Comparison of ENCODE assay signal across 28 mouse cellular contexts in genomic region chr3:102657116-102657515, GRCm38 (mm10).
DNase-seq lines count a peak whose midpoint lies in the region; ATAC-seq lines count a peak whose summit lies in the region.
"Had no signal": no experiment of that assay in that cellular context is flagged by ENCODE, and none has a peak within 500 bp of the region (broad histone marks: within the 10 kb centered on the region; RNA-seq: fewer than 3 reads in every experiment).

No protein-coding gene starts in this region.

- no peak overlapping the region for H3K4me3 ChIP-seq in neural tube, embryonic 15.5 days (replicated peaks)
- no peak overlapping the region for H3K4me3 ChIP-seq in limb, embryonic 11.5 days (ENCODE audit: low read depth, low read length)
- no peak overlapping the region for H3K4me3 ChIP-seq in neural tube, embryonic 11.5 days (ENCODE audit: low read depth, low read length)
- H3K4me3 ChIP-seq: embryonic facial prominence, embryonic 13.5 days; erythroblast, embryonic 14.5 days; heart, embryonic 13.5 days; hindbrain, embryonic 12.5 days; lung, embryonic 15.5 days; midbrain, embryonic 13.5 days had no signal

- no peaks in the 10 kb centered on the region for H3K9me3 ChIP-seq in neural tube, embryonic 15.5 days (replicated peaks)
- H3K9me3 ChIP-seq in limb, embryonic 11.5 days (ENCODE audit: control insufficient read depth, low read length) = no peaks in the 10 kb centered on the region
- H3K9me3 ChIP-seq in neural tube, embryonic 11.5 days (ENCODE audit: control insufficient read depth, low read length) = no peaks in the 10 kb centered on the region
- H3K9me3 ChIP-seq: embryonic facial prominence, embryonic 13.5 days; G1E; heart, embryonic 13.5 days; hindbrain, embryonic 12.5 days; lung, embryonic 15.5 days; midbrain, embryonic 13.5 days had no signal

- 70% methylated on average over 7 of the region's 7 CpGs for WGBS in neural tube, embryonic 15.5 days
- 19% methylated on average over 7 of the region's 7 CpGs for WGBS in limb, embryonic 11.5 days
- WGBS in neural tube, embryonic 11.5 days = 65% methylated on average over 7 of the region's 7 CpGs

- H3K9ac ChIP-seq in neural tube, embryonic 15.5 days (replicated peaks) = no peak overlapping the region
- no peak overlapping the region for H3K9ac ChIP-seq in limb, embryonic 11.5 days (ENCODE audit: low read length)
- H3K9ac ChIP-seq in neural tube, embryonic 11.5 days (ENCODE audit: low read length) = no peak overlapping the region
- H3K9ac ChIP-seq: embryonic facial prominence, embryonic 13.5 days; heart, embryonic 13.5 days; hindbrain, embryonic 12.5 days; lung, embryonic 15.5 days; midbrain, embryonic 13.5 days had no signal

- no peak for ATAC-seq in neural tube, embryonic 15.5 days (ENCODE audit: low FRiP score)
- peak; percentile 40; the same call in 1 of the 2 replicates for ATAC-seq in limb, embryonic 11.5 days (ENCODE audit: insufficient number of reproducible peaks, low FRiP score, low TSS enrichment, low read depth)
- ATAC-seq in neural tube, embryonic 11.5 days (ENCODE audit: insufficient read depth, low FRiP score, low TSS enrichment) = no peak
- ATAC-seq: forebrain, embryonic 16.5 days; inflammation-experienced regulatory T-cells, adult 6 months; midbrain, embryonic 13.5 days; Patski had no signal

- no peaks in the 10 kb centered on the region for H3K27me3 ChIP-seq in neural tube, embryonic 15.5 days (replicated peaks)
- no peaks in the 10 kb centered on the region for H3K27me3 ChIP-seq in limb, embryonic 11.5 days (ENCODE audit: control insufficient read depth, insufficient read depth, low read length)
- H3K27me3 ChIP-seq in neural tube, embryonic 11.5 days (ENCODE audit: control insufficient read depth, insufficient read depth, low read length) = no peaks in the 10 kb centered on the region
- H3K27me3 ChIP-seq: embryonic facial prominence, embryonic 13.5 days; heart, embryonic 13.5 days; hindbrain, embryonic 12.5 days; lung, embryonic 15.5 days; midbrain, embryonic 13.5 days; Patski had no signal

- H3K36me3 ChIP-seq in neural tube, embryonic 15.5 days = no peaks in the 10 kb centered on the region
- no peaks in the 10 kb centered on the region for H3K36me3 ChIP-seq in limb, embryonic 11.5 days (ENCODE audit: control insufficient read depth, insufficient read depth, low read length)
- H3K36me3 ChIP-seq in neural tube, embryonic 11.5 days (ENCODE audit: control insufficient read depth, insufficient read depth, low read length) = no peaks in the 10 kb centered on the region
- H3K36me3 ChIP-seq: embryonic facial prominence, embryonic 13.5 days; G1E; heart, embryonic 13.5 days; hindbrain, embryonic 12.5 days; lung, embryonic 15.5 days; midbrain, embryonic 13.5 days had no signal

- peak; percentile 61 for DNase-seq in embryo, embryonic 11 days
- DNase-seq in embryo, embryonic 10 days (ENCODE audit: low spot score) = no peak
- peak; percentile 35 for DNase-seq in neural tube, embryonic 10.5 days (ENCODE audit: extremely low spot score, low spot score)
- DNase-seq in limb, embryonic 11.5 days (ENCODE audit: low spot score) = peak; percentile 77
- peak; percentile 32 for DNase-seq in neural tube, embryonic 11.5 days (ENCODE audit: low spot score)
- DNase-seq in thymus, postnatal 36 days = no peak
- DNase-seq in adrenal gland, postnatal 14 days = no peak
- DNase-seq: cerebellum, postnatal 36 days; heart, postnatal 10 days; kidney, adult 11 months; kidney, postnatal 14 days; liver; lung, postnatal 36 days; right cerebral cortex, postnatal 4 days; thymus, adult 18-20 months; thymus, postnatal 25 days had no signal

- H3K4me1 ChIP-seq in neural tube, embryonic 15.5 days = no peaks in the 10 kb centered on the region
- H3K4me1 ChIP-seq in limb, embryonic 11.5 days (ENCODE audit: control insufficient read depth, insufficient read depth, low read length) = peaks cover 22% of the 10 kb centered on the region
- no peaks in the 10 kb centered on the region for H3K4me1 ChIP-seq in neural tube, embryonic 11.5 days (ENCODE audit: control insufficient read depth, insufficient read depth, low read length)
- H3K4me1 ChIP-seq: lung, embryonic 15.5 days; midbrain, embryonic 13.5 days had no signal

- H3K27ac ChIP-seq in neural tube, embryonic 15.5 days (replicated peaks) = no peak overlapping the region
- H3K27ac ChIP-seq in limb, embryonic 11.5 days (replicated peaks; ENCODE audit: low read depth, low read length) = no peak overlapping the region; the same call in 1 of the 2 replicates
- no peak overlapping the region for H3K27ac ChIP-seq in neural tube, embryonic 11.5 days (ENCODE audit: low read depth, low read length)
- H3K27ac ChIP-seq: embryonic facial prominence, embryonic 13.5 days; heart, embryonic 13.5 days; hindbrain, embryonic 12.5 days; lung, embryonic 15.5 days; midbrain, embryonic 13.5 days; stomach, postnatal 0 days had no signal

- H3K4me2 ChIP-seq in neural tube, embryonic 15.5 days = no peak overlapping the region
- H3K4me2 ChIP-seq in limb, embryonic 11.5 days (ENCODE audit: low read depth, severe bottlenecking) = no peak overlapping the region
- no peak overlapping the region for H3K4me2 ChIP-seq in neural tube, embryonic 11.5 days (ENCODE audit: low read depth)
- H3K4me2 ChIP-seq: embryonic facial prominence, embryonic 13.5 days; heart, embryonic 13.5 days; hindbrain, embryonic 12.5 days; lung, embryonic 15.5 days; midbrain, embryonic 13.5 days had no signal

Comparison
In these comparisons a context has a peak if more than half of its experiments do, and no peak if none do; other contexts are left out.
1. DNase-seq: peak in embryo, embryonic 11 days (single experiment), neural tube, embryonic 10.5 days (single experiment), limb, embryonic 11.5 days (single experiment) and neural tube, embryonic 11.5 days (single experiment); none in embryo, embryonic 10 days (single experiment), thymus, postnatal 36 days (0 of 2) and adrenal gland, postnatal 14 days (single experiment).